Mouse (Mus musculus): ENCODE data around the gene Megf6.
A peak's percentile ranks its signal among the peaks of the same experiment; 100 is the strongest.

Gene Megf6

GRCm38 (mm10) chr4:154170506-154171150 is at the start of gene Megf6:
Megf6 (plus strand) TSS chr4:154170730.
- no peak for DNase-seq

DNA sequence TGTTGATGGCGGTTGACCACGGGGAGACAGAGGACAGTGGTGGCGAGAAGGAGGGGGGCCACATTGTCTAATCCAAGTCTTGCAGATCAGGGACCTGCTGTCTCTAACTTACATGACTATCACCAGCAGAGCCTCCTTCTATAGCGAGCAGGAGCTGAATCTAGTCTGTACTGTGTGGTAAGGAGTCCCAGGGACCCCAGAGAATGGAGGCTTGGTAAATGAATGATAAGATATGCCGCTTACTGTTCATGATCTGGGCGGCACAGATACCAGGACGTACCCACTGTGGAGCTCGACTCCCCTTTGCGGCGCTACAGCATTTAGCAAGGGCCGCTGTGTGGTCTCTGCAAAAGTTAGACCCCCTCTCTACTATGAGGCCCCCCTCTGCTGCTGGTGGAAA is 48.7 kb upstream of the Megf6 start:
- no peak for DNase-seq

DNA sequence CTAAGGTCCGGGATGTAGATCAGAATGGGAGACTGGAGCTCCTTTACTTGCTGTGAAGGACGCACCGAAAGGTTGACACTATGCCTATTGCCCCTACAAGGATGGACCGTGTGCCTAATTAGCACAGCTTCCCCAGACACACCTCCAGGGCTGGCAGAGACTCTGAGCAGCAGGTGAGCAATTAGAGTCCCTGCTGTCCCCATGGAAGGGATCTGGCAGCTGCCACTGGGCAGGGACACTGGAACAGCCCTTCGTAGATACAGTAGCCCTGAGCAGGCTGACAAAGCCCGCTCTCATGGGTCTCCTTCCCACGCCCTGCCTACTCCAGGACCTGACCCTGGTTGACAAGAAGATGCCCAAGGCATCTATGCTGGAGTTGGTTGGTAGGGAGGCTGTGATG is 48.2 kb upstream of the Megf6 start:
- no peak for DNase-seq

DNA sequence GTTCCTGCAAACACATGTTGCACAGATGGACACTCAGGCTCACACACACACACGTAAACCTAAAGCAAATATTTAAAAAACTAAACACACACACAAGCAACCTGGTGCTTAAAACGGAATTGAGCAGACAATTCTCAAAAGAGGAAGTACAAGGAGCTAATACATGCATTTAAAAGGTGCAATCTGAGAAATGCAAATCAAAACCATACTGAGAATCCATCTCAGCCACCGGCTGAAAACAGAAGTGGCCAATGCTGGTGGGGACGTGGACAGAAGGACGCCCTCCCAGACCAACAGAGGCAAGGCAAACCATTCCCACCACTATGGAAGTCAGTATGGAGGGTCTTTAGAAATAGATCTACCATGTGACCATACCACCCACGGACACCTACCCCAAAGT is 47.0 kb upstream of the Megf6 start:
- no peak for DNase-seq

DNA sequence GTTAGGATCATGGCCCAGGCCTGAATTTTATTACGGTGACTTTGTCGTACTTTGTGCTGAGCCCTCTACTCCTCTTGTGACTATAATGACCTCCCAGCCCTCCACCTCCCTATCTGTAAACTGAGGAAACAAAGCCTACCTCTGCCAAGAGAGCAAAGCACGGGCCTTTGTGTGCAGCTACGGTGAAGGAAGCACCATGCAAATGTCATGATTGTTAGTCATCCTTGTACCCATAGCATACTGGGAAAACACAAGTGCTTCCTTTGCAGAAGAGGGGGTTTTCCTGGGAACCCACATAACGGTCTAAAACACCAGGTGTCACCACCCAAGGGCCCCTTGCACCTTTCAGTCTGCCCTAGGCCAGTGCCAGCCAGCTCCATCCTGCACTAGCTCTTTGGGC is 45.3 kb upstream of the Megf6 start:
- no peak for DNase-seq

- no peak for DNase-seq
Measured at GRCm38 (mm10) chr4:154127273-154127672, 43.3 kb upstream of the Megf6 start.

DNA sequence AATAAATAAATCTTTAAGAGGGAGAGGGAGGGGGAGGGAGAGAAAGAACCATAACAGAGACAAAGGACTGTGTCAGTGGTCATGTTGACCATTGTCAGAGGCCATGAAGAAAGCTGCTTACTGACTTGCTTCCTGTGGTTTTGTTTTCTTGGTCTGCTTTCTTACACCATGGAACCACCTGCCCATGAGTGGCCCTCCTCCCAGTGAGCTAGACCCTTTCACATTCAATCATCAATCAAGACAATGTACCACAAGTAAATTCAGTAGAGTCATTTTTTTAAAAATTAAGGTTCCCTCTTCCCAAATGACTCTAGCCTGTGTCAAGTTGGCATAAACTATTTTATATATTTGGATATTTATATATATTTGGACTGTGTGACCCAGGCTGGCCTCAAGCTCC is 40.6 kb upstream of the Megf6 start:
- no peak for DNase-seq

DNA sequence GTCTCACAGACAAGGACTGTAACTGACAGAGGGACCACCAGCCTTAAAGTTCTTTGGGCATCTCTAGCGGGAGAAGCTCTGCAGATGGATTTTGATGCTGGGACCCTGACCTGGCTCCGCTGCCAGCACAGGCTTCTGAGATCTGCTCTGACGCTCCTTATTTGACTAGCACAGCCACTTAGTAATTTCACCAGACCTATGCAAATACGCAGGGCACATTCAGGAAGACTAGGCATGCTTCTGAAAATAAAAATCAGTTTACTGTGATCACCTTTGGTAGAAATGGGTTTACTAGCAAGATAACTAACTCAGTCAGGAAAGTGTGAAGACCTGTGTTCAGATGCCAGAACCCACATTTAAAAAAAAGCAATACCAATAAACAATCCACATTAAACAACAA is 38.6 kb upstream of the Megf6 start:
- DNase-seq = no peak

GRCm38 (mm10) chr4:154134803-154135202 is 35.7 kb upstream of the Megf6 start:
- DNase-seq = no peak

GRCm38 (mm10) chr4:154137139-154137538 is 33.4 kb upstream of the Megf6 start:
- no peak for DNase-seq

DNA sequence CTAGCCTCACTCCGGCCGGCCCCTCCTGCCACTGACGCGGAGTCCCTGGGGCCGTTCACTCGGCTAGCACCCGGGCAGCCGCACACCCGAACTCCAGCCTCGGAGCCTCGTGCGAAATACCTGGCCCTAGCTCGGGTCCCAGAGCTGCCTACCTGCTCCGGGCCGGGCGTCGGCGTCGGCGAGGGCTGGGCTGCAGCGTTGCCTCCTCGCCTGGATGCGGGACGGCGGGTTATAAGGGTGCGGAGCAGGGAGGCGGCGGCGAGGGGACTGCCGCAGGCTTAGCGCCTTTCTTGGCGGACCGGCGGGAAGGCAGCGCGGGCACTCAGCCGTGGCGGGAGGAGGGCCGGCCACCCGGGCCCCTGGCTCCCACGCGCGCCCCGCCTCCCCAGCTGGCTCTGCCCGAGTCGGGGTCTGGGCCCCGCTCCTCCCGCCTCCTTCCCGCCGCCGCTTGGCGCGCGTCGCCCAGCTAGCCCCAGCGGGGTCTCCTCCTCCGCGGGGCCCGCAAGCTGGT is 30.8 kb upstream of the Megf6 start:
- no peak for DNase-seq

DNA sequence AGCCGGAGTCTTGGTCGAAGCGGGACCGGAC is 30.5 kb upstream of the Megf6 start, which contains the start of gene Trp73:
Gene Trp73 (minus strand): TSS at position 27 of the 31 bp plus-strand sequence.
- DNase-seq = no peak

GRCm38 (mm10) chr4:154140213-154141008 is 30.1 kb upstream of the Megf6 start:
- DNase-seq = no peak

GRCm38 (mm10) chr4:154141009-154141867 is 29.3 kb upstream of the Megf6 start:
- DNase-seq = no peak

DNA sequence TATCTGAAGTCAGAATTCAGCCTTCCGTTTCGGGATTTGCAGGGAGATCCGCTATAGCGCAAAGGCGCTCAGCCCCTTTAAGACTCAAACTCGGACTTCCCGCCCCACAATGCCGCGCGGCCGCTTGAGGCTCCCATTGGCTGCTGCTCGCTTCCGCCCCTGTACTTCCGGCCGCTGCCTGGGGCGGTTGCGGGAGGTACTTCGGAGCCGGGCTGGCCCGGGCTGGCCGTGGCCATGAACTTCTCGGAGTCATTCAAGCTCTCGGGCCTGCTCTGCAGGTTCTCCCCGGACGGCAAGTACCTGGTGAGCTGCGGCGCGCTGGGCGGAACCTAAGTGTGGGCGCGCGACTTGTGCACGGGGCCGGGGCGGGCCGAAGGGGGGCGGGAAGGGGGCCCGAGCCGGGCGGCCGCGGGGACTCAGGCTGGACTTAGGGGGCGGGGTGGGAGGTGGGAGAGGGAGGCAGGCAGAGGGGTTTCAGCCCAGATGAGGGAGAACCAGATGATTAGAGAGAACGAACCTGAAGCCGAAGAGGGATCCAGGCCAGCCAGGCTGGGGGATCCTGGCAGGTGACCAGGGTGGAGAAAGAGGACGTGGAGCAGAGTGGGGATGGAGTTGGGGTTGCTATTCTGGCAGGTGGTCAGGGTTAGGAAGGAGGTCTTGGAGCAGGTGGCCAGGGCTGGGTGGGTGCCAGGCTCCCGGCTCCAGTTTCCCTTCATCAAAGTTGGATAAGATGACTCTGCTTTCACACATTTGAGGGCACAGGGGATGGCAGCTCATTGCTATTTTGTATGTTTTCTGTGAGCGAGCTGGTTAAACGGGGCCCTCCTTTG is 28.1 kb upstream of the Megf6 start, which contains the start of gene Wrap73:
Gene Wrap73 (plus strand): TSS at position 162 of the 830 bp plus-strand sequence.
- DNase-seq = peak; percentile 92

DNA sequence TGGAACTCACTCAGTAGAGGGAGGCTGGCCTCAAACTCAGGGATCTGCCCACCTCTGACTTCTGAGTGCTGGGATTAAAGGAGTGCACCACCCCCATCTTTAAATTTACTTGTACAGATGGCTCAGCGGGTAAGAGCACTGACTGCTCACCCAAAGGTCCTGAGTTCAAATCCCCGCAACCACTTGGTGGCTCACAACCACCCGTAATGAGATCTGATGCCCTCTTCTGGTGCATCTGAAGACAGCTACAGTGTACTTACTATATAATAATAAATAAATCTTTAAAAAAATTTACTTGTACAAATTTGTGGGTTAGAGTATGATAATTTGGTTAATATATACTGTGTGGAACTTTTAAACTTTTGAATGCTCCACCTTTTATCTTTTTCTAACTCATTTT is 25.8 kb upstream of the Megf6 start:
- no peak for DNase-seq

DNA sequence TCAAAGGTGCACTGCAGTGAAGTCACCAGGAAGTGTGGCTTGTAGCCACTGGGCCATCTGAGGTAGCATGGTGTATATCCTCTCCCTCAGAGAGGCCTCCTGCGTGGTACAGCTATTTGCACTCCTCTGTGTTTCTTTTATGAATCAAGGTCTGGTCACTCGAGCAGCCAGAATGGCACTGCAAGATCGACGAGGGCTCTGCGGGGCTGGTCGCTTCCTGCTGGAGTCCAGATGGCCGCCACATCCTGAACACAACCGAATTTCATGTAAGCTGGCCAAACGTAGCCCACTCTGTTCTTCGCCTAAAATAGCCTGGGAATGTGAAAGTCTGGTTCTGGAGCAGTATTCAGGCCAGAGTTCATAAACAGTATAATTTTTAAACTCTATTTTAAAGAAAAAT is 24.2 kb upstream of the Megf6 start:
- DNase-seq = no peak

DNA sequence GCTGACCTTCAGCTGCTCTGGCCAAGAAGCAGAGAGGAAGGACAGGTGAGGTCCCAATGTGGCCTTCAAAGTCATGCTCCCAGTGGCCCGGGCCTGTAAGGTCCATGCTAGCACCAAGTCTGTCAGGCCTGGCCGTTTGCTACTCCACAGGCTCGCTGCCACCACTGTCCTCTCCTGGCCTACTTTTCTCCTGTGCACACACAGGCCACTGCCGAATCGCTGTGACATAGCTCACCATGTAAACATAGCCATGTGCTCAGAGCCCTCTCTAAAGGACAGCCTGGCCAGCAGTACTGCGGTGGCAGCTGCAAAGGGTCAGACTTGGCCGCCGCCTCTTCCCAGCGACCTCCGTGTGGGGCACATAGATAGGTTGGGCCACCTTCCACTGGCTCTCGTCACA is 16.4 kb upstream of the Megf6 start:
- no peak for DNase-seq

DNA sequence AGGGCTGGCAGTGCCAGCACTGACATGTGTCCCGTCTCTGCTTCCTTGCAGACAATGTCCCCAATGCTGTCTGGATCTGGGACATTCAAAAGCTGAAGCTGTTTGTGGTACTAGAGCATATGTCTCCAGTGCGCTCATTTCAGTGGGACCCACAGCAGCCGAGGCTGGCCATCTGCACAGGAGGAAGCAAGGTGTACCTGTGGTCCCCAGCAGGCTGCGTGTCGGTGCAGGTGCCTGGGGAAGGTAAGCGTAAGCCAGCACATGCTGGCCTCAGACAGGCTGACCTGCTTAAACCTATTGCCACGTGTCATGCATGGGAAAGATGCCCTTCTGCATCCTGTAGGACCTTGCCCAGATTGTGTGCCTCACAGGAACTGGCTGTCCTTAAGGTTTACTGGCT is 14.5 kb upstream of the Megf6 start:
- no peak for DNase-seq

- DNase-seq = no peak
Measured at GRCm38 (mm10) chr4:154157970-154158662, 12.4 kb upstream of the Megf6 start.

GRCm38 (mm10) chr4:154159002-154159401 is 11.5 kb upstream of the Megf6 start:
- DNase-seq = peak; percentile 77

- no peak for DNase-seq
Measured at GRCm38 (mm10) chr4:154159961-154160537, 10.5 kb upstream of the Megf6 start.
